Mouse (Mus musculus) kidney, adult 10 weeks (tissue): Measurements from ENCODE around the gene Prl2c2. TPM values are rescaled to one million over a fixed set of nuclear protein-coding genes. Genes with fewer than 3 reads are reported as not detected.

Experiments used
- polyA plus RNA-seq: library from polyadenylated mRNA; stranded (reverse); fragments of 350-450 nt; fragmentation: Illumina TruSeq; extraction: RNeasy Lipid Tissue Mini Kit (QIAGEN cat#74804); gene quantifications from one replicate; pipeline ENCODE4 v1.2.3, GENCODE M21; 2014; ENCODE audit warnings: low read depth, low replicate concordance

Prl2c2 gene
- not detected for polyA plus RNA-seq

GRCm38 (mm10) chr13:13005283-13005682 is at the start of gene Prl2c2:
Gene Prl2c2 (minus strand): TSS chr13:13005383.

Other genes starting within 250 kb of the Prl2c2 start
- gene Prl2c3, start 205.3 kb downstream of the Prl2c2 start, polyA plus RNA-seq, result not detected
- gene Prl2c5, start 177.3 kb upstream of the Prl2c2 start, polyA plus RNA-seq, result not detected